In the genomic region with DNA sequence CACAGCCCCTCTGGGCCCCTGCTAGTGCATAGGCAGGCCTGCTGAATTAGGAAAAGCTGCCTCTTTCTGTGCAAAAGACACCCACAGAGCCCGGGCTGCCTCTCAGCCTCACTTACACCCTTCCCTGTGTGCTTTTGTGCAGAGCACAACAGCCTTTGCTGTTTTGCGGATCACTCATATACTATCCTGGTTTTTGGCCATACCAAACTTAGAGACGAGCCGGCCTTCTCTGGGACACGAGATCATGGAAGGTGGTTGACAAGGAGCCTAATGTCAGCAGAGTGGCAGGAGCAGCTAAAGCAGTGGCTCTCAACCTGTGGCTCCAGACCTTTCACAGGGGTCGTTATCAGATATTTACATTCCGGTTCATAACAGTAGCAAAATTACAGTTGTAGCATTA, we compare ENCODE assay signal across 29 mouse cellular contexts. TPM values are rescaled to one million over a fixed set of nuclear protein-coding genes. Genes with fewer than 3 reads are reported as not detected.
DNase-seq lines count a peak whose midpoint lies in the region; ATAC-seq and TF ChIP-seq lines count a peak whose summit lies in the region.
"Had no signal": no experiment of that assay in that cellular context is flagged by ENCODE, and none has a peak within 500 bp of the region (broad histone marks: within the 10 kb centered on the region; RNA-seq: fewer than 3 reads in every experiment).

No protein-coding gene starts in this region.

- peaks cover 8% of the 10 kb centered on the region for H3K36me3 ChIP-seq in embryonic facial prominence, embryonic 13.5 days
- peaks cover 20% of the 10 kb centered on the region for H3K36me3 ChIP-seq in embryonic facial prominence, embryonic 10.5 days (replicated peaks)
- no peaks in the 10 kb centered on the region for H3K36me3 ChIP-seq in heart, adult 2 months (ENCODE audit: control insufficient read depth, insufficient read depth, low read length)
- H3K36me3 ChIP-seq in lung, embryonic 15.5 days, result peaks cover 10% of the 10 kb centered on the region; the same call in 1 of the 2 replicates

- no peak for ATAC-seq in embryonic facial prominence, embryonic 13.5 days (ENCODE audit: insufficient number of reproducible peaks, insufficient read depth, low FRiP score, low TSS enrichment, low read depth)
- no peak for ATAC-seq in lung, embryonic 15.5 days (ENCODE audit: borderline replicate concordance, extremely low read depth, low FRiP score, low TSS enrichment)
- ATAC-seq in megakaryocyte progenitor cell, adult 5-6 weeks (replicated peaks; ENCODE audit: poor library complexity), result no peak
- ATAC-seq: activated CD4-positive, CD25-positive, alpha-beta regulatory T cell, adult 4 months; forebrain, embryonic 13.5 days; forebrain, embryonic 16.5 days; hindbrain, embryonic 16.5 days had no signal

- DNase-seq in embryonic facial prominence, embryonic 10.5 days (ENCODE audit: low spot score), result no peak
- DNase-seq in heart, adult 2 months, result no peak
- DNase-seq in heart, postnatal 10 days, result no peak
- DNase-seq in lung, postnatal 4 days, result no peak
- DNase-seq: adrenal gland, adult 8-10 months; adrenal gland, postnatal 25 days; cerebellum, adult 18-20 months; cerebellum, adult 9-10 months; cerebellum, postnatal 14 days had no signal

- H3K9me3 ChIP-seq in embryonic facial prominence, embryonic 13.5 days, result no peaks in the 10 kb centered on the region
- no peaks in the 10 kb centered on the region for H3K9me3 ChIP-seq in embryonic facial prominence, embryonic 10.5 days
- no peaks in the 10 kb centered on the region for H3K9me3 ChIP-seq in lung, embryonic 15.5 days
- H3K9me3 ChIP-seq: embryonic facial prominence, embryonic 12.5 days; forebrain, embryonic 10.5 days; forebrain, embryonic 13.5 days; heart, embryonic 13.5 days; hindbrain, embryonic 10.5 days; hindbrain, embryonic 13.5 days had no signal

- no peak overlapping the region for H3K4me2 ChIP-seq in embryonic facial prominence, embryonic 13.5 days
- no peak overlapping the region for H3K4me2 ChIP-seq in lung, embryonic 15.5 days
- H3K4me2 ChIP-seq: embryonic facial prominence, embryonic 12.5 days; forebrain, embryonic 13.5 days; heart, embryonic 13.5 days; hindbrain, embryonic 13.5 days had no signal

- intact Hi-C loops in heart, adult 2 months (cut with DNase I), result no loop called here
- intact Hi-C loops in heart, postnatal 10 days (cut with DNase I), result no loop called here

- H3K9ac ChIP-seq in embryonic facial prominence, embryonic 13.5 days, result peak overlapping the region; percentile 40; the same call in 1 of the 2 replicates
- H3K9ac ChIP-seq in heart, adult 2 months (ENCODE audit: low read depth, low read length), result no peak overlapping the region
- no peak overlapping the region for H3K9ac ChIP-seq in lung, embryonic 15.5 days
- H3K9ac ChIP-seq: embryonic facial prominence, embryonic 12.5 days; forebrain, embryonic 13.5 days; heart, embryonic 13.5 days; hindbrain, embryonic 13.5 days had no signal

- TF ChIP-seq CTCF in heart, adult 2 months (IDR thresholded peaks at IDR 0.05), result no peak

- TF ChIP-seq POLR2A in heart, adult 2 months (IDR thresholded peaks at IDR 0.05; ENCODE audit: insufficient read depth, low read depth, low read length), result no peak

- 86% methylated on average over 7 of the region's 7 CpGs for WGBS in embryonic facial prominence, embryonic 13.5 days
- 86% methylated on average over 7 of the region's 7 CpGs for WGBS in embryonic facial prominence, embryonic 10.5 days
- 89% methylated on average over 7 of the region's 7 CpGs for WGBS in heart, adult 2 months
- WGBS in lung, embryonic 15.5 days, result 67% methylated on average over 7 of the region's 7 CpGs

- TF ChIP-seq EP300 in heart, adult 2 months (IDR thresholded peaks at IDR 0.05; ENCODE audit: insufficient read depth, low read depth, low read length), result no peak

- no peak overlapping the region for H3K4me3 ChIP-seq in embryonic facial prominence, embryonic 13.5 days
- no peak overlapping the region for H3K4me3 ChIP-seq in embryonic facial prominence, embryonic 10.5 days
- no peak overlapping the region for H3K4me3 ChIP-seq in heart, adult 2 months
- no peak overlapping the region for H3K4me3 ChIP-seq in lung, embryonic 15.5 days
- H3K4me3 ChIP-seq: embryonic facial prominence, embryonic 12.5 days; forebrain, embryonic 10.5 days; forebrain, embryonic 13.5 days; heart, embryonic 13.5 days; hindbrain, embryonic 10.5 days; hindbrain, embryonic 13.5 days had no signal

- H3K79me2 ChIP-seq in heart, adult 2 months (replicated peaks; ENCODE audit: control insufficient read depth, insufficient read depth, low read length), result no peaks in the 10 kb centered on the region

- no peaks in the 10 kb centered on the region for H3K27me3 ChIP-seq in embryonic facial prominence, embryonic 13.5 days
- no peaks in the 10 kb centered on the region for H3K27me3 ChIP-seq in embryonic facial prominence, embryonic 10.5 days (replicated peaks; ENCODE audit: low read depth, poor library complexity, severe bottlenecking)
- H3K27me3 ChIP-seq in heart, adult 2 months (ENCODE audit: control insufficient read depth, insufficient read depth, low read length), result no peaks in the 10 kb centered on the region
- H3K27me3 ChIP-seq in lung, embryonic 15.5 days, result no peaks in the 10 kb centered on the region
- H3K27me3 ChIP-seq: embryonic facial prominence, embryonic 12.5 days; forebrain, embryonic 13.5 days; heart, embryonic 13.5 days; hindbrain, embryonic 13.5 days had no signal

- peaks cover 4% of the 10 kb centered on the region; the same call in 1 of the 2 replicates for H3K4me1 ChIP-seq in embryonic facial prominence, embryonic 13.5 days
- peaks cover 15% of the 10 kb centered on the region for H3K4me1 ChIP-seq in embryonic facial prominence, embryonic 10.5 days
- no peaks in the 10 kb centered on the region for H3K4me1 ChIP-seq in heart, adult 2 months (ENCODE audit: control insufficient read depth, insufficient read depth, low read length)
- peaks cover 7% of the 10 kb centered on the region; the same call in 1 of the 2 replicates for H3K4me1 ChIP-seq in lung, embryonic 15.5 days
- H3K4me1 ChIP-seq: embryonic facial prominence, embryonic 12.5 days; forebrain, embryonic 10.5 days; forebrain, embryonic 13.5 days; heart, embryonic 13.5 days; hindbrain, embryonic 10.5 days; hindbrain, embryonic 13.5 days had no signal

- no peak overlapping the region for H3K27ac ChIP-seq in embryonic facial prominence, embryonic 13.5 days
- H3K27ac ChIP-seq in embryonic facial prominence, embryonic 10.5 days (replicated peaks), result no peak overlapping the region
- H3K27ac ChIP-seq in heart, adult 2 months, result peak overlapping the region; percentile 16; the same call in 1 of the 2 replicates
- H3K27ac ChIP-seq in lung, embryonic 15.5 days, result 0 out of 2 replicates have a peak overlapping the region, but pooled peaks have one; percentile 36
- H3K27ac ChIP-seq: embryonic facial prominence, embryonic 12.5 days; forebrain, embryonic 10.5 days; forebrain, embryonic 13.5 days; heart, embryonic 13.5 days; hindbrain, embryonic 10.5 days; hindbrain, embryonic 13.5 days had no signal

RNA-seq across cellular contexts. Expression of gene Adig, which starts 0.8 kb away (rescaled TPM):
- not detected in 2 replicates for polyA plus RNA-seq in embryonic facial prominence, embryonic 13.5 days (2015; fragmentation: Nextera tagmentation; extraction: Ambion mirVana)
- not detected in 2 replicates for polyA plus RNA-seq in embryonic facial prominence, embryonic 10.5 days (2016; fragmentation: Nextera tagmentation; extraction: Ambion mirVana)
- total RNA-seq in heart, adult 2 months (2021), result 1 to 10 TPM; 4.1 to 4.7 TPM
- 15.0 and 21.4 TPM in 2 replicates for polyA plus RNA-seq in heart, adult 2 months (2012; rRNA removed)
- total RNA-seq in heart, postnatal 10 days (2021), result 10 to 100 TPM in 1 of 2 experiments, 1 to 10 TPM in 1; 5.5 to 19.7 TPM
- not detected in 2 replicates for polyA plus RNA-seq in lung, embryonic 15.5 days (2015; fragmentation: Nextera tagmentation; extraction: Ambion mirVana)
- not detected in 2 replicates for total RNA-seq in megakaryocyte progenitor cell, adult 5-6 weeks (2015)
- not detected in 2 replicates for total RNA-seq in megakaryocyte progenitor cell, adult 5-6 weeks (2017)
- total RNA-seq: ES-E14 had no signal
- polyA plus RNA-seq: activated CD4-positive, CD25-positive, alpha-beta regulatory T cell, adult 4 months; brain, embryonic 14.5 days; embryonic facial prominence, embryonic 12.5 days; forebrain, embryonic 10.5 days; forebrain, embryonic 13.5 days; forebrain, embryonic 16.5 days; heart, embryonic 13.5 days; heart, embryonic 16.5 days; hindbrain, embryonic 10.5 days; hindbrain, embryonic 13.5 days; hindbrain, embryonic 16.5 days; intestine, postnatal 0 days had no signal

RNA-seq across cellular contexts. Expression of gene Arhgap40, which starts 9.4 kb away (rescaled TPM):
- 1.3 TPM in 2 replicates for polyA plus RNA-seq in embryonic facial prominence, embryonic 13.5 days (2015; fragmentation: Nextera tagmentation; extraction: Ambion mirVana)
- polyA plus RNA-seq in embryonic facial prominence, embryonic 10.5 days (2016; fragmentation: Nextera tagmentation; extraction: Ambion mirVana), result 0.21 and 0.25 TPM in 2 replicates
- total RNA-seq in heart, adult 2 months (2021), result not detected
- polyA plus RNA-seq in heart, adult 2 months (2012; rRNA removed), result 0.06 TPM in 1 of 2 replicates, not detected in the other
- not detected for total RNA-seq in heart, postnatal 10 days (2021)
- not detected in 2 replicates for polyA plus RNA-seq in lung, embryonic 15.5 days (2015; fragmentation: Nextera tagmentation; extraction: Ambion mirVana)
- 0.17 TPM in 1 of 2 replicates, not detected in the other for total RNA-seq in megakaryocyte progenitor cell, adult 5-6 weeks (2015)
- not detected in 2 replicates for total RNA-seq in megakaryocyte progenitor cell, adult 5-6 weeks (2017)
- total RNA-seq: adrenal gland, adult 8-10 months; adrenal gland, postnatal 25 days; gastrocnemius, adult 18-20 months; gastrocnemius, postnatal 25 days; heart, adult 8-10 months; heart, postnatal 25 days had no signal
- polyA plus RNA-seq: activated CD4-positive, CD25-positive, alpha-beta regulatory T cell, adult 4 months; heart, embryonic 13.5 days; heart, embryonic 16.5 days; intestine, postnatal 0 days had no signal

Comparison
In these comparisons a context has a peak if more than half of its experiments do, and no peak if none do; other contexts are left out.
1. H3K27ac ChIP-seq: peak in heart, adult 2 months (single experiment) and lung, embryonic 15.5 days (single experiment); none in embryonic facial prominence, embryonic 13.5 days (single experiment) and embryonic facial prominence, embryonic 10.5 days (single experiment).
2. RNA of gene Adig, which starts 0.8 kb away (polyA plus RNA-seq): 15.0 to 21.4 TPM in heart, adult 2 months; not detected in embryonic facial prominence, embryonic 13.5 days, not detected in lung, embryonic 15.5 days and not detected in embryonic facial prominence, embryonic 10.5 days; every median in the first group is over 10 times any median in the second.